Mouse (Mus musculus): ENCODE results near the gene Zfp459. TPM values are rescaled to one million over a fixed set of nuclear protein-coding genes. Genes with fewer than 3 reads are reported as not detected.

Gene Zfp459
- 0.36 and 1.4 TPM in 2 replicates for polyA plus RNA-seq (2012; rRNA removed)

DNA sequence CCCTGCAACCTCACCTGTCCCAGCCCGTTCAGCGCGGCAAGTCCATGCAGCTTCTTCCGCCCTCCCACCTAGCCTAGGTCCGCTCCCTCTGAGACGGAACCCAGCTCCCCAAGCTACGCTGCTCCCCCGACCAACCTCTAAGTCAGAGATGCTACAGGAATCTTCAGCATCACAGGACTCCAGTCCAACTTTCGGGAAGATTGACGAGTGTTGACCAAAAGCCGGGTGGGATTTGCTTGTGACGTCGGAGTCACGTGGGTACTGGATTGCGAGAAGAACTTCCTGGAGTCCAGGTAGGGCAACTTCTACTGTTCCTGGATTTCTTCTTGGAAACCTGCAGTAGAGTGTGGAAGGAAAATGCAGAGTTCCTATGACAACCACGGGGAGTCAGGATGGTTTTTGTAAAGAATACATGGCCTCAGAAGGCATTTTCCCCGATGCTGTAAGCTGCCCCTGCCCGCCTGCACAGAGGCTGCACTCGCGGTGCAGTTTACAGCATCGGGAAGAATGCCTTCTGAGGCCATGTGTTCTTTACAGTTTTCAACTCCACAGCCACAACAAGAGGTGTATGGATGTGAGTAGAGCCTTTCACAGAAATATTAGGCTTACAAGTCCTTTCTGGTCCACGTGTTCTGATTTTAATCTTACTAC is at the start of gene Zfp459:
Gene Zfp459 (minus strand): TSS at position 212 of the 651 bp plus-strand sequence.

DNA sequence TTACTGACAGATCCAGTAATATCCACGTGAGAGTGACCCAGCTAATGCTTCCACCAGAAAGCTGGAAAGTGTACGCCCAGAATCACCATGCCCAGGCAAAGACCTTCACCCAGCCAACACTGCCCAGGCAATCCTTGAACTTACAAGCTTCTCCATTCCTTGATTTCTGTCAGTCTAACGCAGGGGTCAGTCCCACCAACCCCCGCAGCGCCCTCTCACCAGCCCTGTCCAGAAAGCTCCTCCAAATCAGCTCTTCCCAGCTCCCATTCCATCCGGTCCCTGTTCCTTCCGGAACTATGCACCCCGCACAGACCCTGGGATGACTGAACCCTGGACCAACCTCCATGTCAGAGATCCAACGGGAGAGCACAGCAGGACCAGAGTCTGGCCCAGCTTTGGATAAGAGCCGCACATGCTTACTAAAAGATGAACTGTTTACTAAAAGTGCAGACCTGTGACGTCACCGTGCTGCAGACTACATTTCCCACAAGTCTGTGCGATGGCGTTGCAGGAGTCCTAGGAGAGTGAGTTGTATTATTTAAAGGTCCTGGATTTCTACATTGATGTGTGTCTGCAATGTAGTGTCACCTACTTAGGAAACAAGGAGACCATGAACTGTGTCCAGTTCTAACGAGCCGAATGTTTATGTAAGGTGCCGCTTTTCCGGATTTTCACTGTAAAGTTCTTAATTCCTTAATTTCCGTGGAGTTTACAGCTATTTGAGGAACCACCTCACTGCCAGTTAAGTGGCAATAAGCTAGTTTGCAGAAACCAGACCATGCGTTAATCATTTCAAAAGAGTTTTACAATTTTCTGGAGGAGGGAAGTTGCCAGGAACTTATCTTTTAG is 30.2 kb upstream of the Zfp459 start, which contains the start of gene Zfp874a:
Gene Zfp874a (minus strand): TSS at position 453 of the 849 bp plus-strand sequence.

DNA sequence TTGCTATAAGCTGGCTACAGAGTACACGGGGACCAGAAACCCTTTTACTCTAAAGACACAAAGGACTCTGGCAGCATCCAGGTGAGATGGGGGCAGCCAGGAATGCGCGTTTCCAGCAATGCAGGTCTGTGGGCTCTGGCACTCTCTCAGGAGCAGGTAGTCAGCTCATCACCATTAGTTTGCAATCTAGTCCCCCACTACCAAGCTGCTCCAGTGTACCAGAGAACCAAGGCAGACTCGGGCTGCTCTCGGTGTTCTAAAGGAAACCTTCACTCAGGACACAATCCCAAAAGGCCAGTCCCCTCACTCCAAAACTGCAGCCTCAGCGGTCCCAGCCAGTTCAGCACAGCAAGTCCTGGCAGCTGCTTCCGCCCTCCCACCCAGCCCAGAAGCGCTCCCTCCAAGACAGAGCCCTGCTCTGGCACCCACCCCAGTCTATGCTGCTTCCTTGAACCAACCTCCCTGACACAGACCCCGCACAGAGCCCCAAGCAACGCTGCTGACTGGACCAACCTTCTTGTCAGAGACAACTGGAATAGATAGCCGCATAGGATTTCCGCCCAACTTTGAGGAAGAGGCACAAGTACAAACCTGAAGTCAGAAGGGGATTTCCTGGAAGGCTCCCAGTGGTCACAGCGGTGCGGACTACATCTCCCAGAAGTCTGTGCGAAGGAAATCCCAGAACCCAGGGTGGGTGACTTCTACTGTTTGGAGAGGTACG is 21.9 kb downstream of the Zfp459 start, which contains the start of gene Zfp429:
Gene Zfp429 (minus strand): TSS at position 637 of the 721 bp plus-strand sequence.

DNA sequence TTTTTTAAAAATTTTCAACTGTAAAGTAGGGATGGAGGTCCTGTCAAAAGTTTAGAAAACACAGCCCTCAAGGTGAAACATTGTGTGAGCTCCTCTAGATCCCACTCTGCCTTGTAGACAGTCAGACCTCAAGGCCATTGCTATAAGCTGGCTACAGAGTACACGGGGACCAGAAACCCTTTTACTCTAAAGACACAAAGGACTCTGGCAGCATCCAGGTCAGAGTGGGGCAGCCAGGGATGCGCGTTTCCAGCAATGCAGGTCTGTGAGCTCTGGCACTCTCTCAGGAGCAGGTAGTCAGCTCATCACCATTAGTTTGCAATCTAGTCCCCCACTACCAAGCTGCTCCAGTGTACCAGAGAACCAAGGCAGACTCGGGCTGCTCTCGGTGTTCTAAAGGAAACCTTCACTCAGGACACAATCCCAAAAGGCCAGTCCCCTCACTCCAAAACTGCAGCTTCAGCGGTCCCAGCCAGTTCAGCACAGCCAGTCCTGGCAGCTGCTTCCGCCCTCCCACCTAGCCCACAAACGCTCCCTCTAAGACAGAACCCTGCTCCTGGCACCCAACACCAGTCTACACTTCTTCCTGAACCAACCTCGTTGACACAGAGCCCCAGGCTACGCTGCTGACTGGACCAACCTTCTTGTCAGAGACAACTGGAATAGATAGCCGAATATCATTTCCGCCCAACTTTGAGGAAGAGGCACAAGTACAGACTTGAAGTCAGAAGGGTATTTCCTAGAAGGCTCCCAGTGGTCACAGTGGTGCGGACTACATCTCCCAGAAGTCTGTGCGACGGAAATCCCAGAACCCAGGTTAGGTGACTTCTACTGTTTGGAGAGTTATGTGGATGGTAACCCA is 45.9 kb downstream of the Zfp459 start, which contains the start of the genes Gm28041 and Zfp456:
Gene Gm28041 (minus strand): TSS at position 684 of the 862 bp plus-strand sequence.
Gene Zfp456 (minus strand): TSS at position 761 of the 862 bp plus-strand sequence.

DNA sequence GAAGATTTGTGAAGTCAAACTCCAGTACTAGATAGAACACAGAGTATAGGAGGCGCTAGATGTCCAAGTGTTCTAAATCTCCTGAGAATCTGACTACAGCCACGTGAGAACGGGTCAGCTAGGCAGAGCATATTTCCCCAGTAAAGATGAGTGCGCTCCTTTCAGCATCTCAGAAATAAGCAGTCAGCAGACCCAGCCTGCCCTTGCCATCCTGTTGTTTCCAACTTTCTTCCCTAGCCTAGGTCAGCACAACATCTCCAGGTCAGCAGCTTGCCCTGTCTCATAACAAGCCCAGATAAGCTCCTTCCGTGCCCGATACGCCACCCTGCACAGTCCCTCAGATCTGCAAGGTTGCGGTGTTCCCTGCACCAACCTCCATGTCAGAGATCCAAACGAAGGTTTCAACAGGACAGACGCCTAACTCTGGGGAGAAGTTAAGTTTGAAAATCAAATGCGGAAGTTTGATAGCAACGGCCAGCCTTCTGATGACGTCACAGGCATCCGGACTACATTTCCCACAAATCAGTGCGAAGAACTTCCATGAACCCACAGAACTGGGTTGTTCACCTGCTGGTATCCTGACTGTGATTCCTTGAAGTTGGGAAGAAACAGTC is 61.0 kb downstream of the Zfp459 start, which contains the start of the genes Gm28044 and Zfp953:
Gene Gm28044 (minus strand): TSS at position 406 of the 614 bp plus-strand sequence.
Gene Zfp953 (minus strand): TSS at position 475 of the 614 bp plus-strand sequence.

Other genes with a start within 250 kb of the Zfp459 start
- 5.2 and 8.7 TPM in 2 replicates for gene Rsl1, start 248.2 kb downstream of the Zfp459 start, polyA plus RNA-seq (2012; rRNA removed)
- 0.67 and 1.3 TPM in 2 replicates for gene Zfp455, start 226.9 kb downstream of the Zfp459 start, polyA plus RNA-seq (2012; rRNA removed)
- 1.5 and 2.2 TPM in 2 replicates for gene Zfp458, start 143.0 kb downstream of the Zfp459 start, polyA plus RNA-seq (2012; rRNA removed)
- gene Zfp457, start 114.9 kb downstream of the Zfp459 start, polyA plus RNA-seq (2012; rRNA removed), result 1.2 and 2.0 TPM in 2 replicates
- gene Zfp595, start 88.8 kb downstream of the Zfp459 start, polyA plus RNA-seq (2012; rRNA removed), result 1.5 and 3.2 TPM in 2 replicates
- gene Gm28044, start 60.9 kb downstream of the Zfp459 start, polyA plus RNA-seq (2012; rRNA removed), result not detected in 2 replicates
- gene Zfp953, start 60.8 kb downstream of the Zfp459 start, polyA plus RNA-seq (2012; rRNA removed), result 0.61 and 1.3 TPM in 2 replicates
- 0.15 and 0.18 TPM in 2 replicates for gene Gm28041, start 45.7 kb downstream of the Zfp459 start, polyA plus RNA-seq (2012; rRNA removed)
- 0.44 and 0.84 TPM in 2 replicates for gene Zfp456, start 45.6 kb downstream of the Zfp459 start, polyA plus RNA-seq (2012; rRNA removed)
- gene Zfp429, start 21.6 kb downstream of the Zfp459 start, polyA plus RNA-seq (2012; rRNA removed), result 5.5 and 6.9 TPM in 2 replicates
- 2.3 and 4.8 TPM in 2 replicates for gene Zfp874a, start 30.2 kb upstream of the Zfp459 start, polyA plus RNA-seq (2012; rRNA removed)
- 2.3 and 4.2 TPM in 2 replicates for gene Zfp874b, start 62.8 kb upstream of the Zfp459 start, polyA plus RNA-seq (2012; rRNA removed)
- 6.4 and 10.1 TPM in 2 replicates for gene Zfp58, start 79.1 kb upstream of the Zfp459 start, polyA plus RNA-seq (2012; rRNA removed)
- not detected in 2 replicates for gene Gm26965, start 104.7 kb upstream of the Zfp459 start, polyA plus RNA-seq (2012; rRNA removed)
- 12.7 and 20.2 TPM in 2 replicates for gene Zfp87, start 104.8 kb upstream of the Zfp459 start, polyA plus RNA-seq (2012; rRNA removed)
- gene Zfp748, start 132.4 kb upstream of the Zfp459 start, polyA plus RNA-seq (2012; rRNA removed), result 8.5 and 11.2 TPM in 2 replicates
- 1.2 and 3.6 TPM in 2 replicates for gene Zfp729b, start 188.3 kb upstream of the Zfp459 start, polyA plus RNA-seq (2012; rRNA removed)
- 0.11 TPM in 1 of 2 replicates, not detected in the other for gene Gm49345, start 216.4 kb upstream of the Zfp459 start, polyA plus RNA-seq (2012; rRNA removed)
- 1.9 and 3.4 TPM in 2 replicates for gene Zfp729a, start 216.4 kb upstream of the Zfp459 start, polyA plus RNA-seq (2012; rRNA removed)

All from central nervous system, embryonic 11.5 days (tissue).